Mouse (Mus musculus) liver, embryonic 14.5 days (tissue): ENCODE results near the gene Rad23a.

Source experiments
- CTCF ChIP-seq: IDR thresholded peaks from 2 replicates; pipeline ENCODE4 v1.5.1; 2016; ENCODE audit warnings: antibody characterized with exemption, low read depth, control low read depth
- EP300 ChIP-seq: IDR thresholded peaks from 2 replicates; pipeline ENCODE4 v1.6.1; 2016; ENCODE audit warnings: antibody characterized with exemption, low read depth

- TF ChIP-seq CTCF = no peak
- no peak for TF ChIP-seq EP300
Observed at GRCm38 (mm10) chr8:84809109-84809940, 31.1 kb downstream of the Rad23a start.
